ENCODE assay signal across 8 mouse cellular contexts in genomic region chr7:102506848-102507247, GRCm38 (mm10). TPM values are rescaled to one million over a fixed set of nuclear protein-coding genes. Genes with fewer than 3 reads are reported as not detected.
DNase-seq lines count a peak whose midpoint lies in the region; ATAC-seq lines count a peak whose summit lies in the region.

No protein-coding gene starts in this region.

- peak; percentile 60 for DNase-seq in WW6 (ENCODE audit: low read depth, low spot score)
- DNase-seq in cerebellum, postnatal 25 days = peak; percentile 80 to 87
- DNase-seq in frontal cortex, postnatal 36 days (ENCODE audit: low spot score in 2 of 2) = peak; percentile 67 to 80
- DNase-seq in left cerebral cortex, adult 8-10 months (ENCODE audit: low spot score in 2 of 2) = peak; percentile 33 to 64
- peak; percentile 59 for DNase-seq in right cerebral cortex, postnatal 25 days
- DNase-seq in urinary bladder, postnatal 4 days (ENCODE audit: low spot score in 2 of 2) = peak; percentile 46 to 73

- ATAC-seq in inflammation-experienced regulatory T-cells, adult 6 months = peak; percentile 68
- peak; percentile 90 for ATAC-seq in megakaryocyte-erythroid progenitor cell, adult 5-6 weeks (replicated peaks; ENCODE audit: low FRiP score, low TSS enrichment, poor library complexity, severe bottlenecking)

RNA-seq across cellular contexts. Expression of gene Olfr545, which starts 7.5 kb away (rescaled TPM):
- not detected for polyA plus RNA-seq in inflammation-experienced regulatory T-cells, adult 6 months (2017; shearing (Covaris generic))
- not detected for total RNA-seq in left cerebral cortex, adult 8-10 months (2022)
- not detected in 2 replicates for total RNA-seq in megakaryocyte-erythroid progenitor cell, adult 5-6 weeks (2014; fragmentation: Nextera tagmentation)
- not detected in 2 replicates for total RNA-seq in megakaryocyte-erythroid progenitor cell, adult 5-6 weeks (2017)

RNA-seq across cellular contexts. Expression of gene Olfr544, which starts 18.7 kb away (rescaled TPM):
- not detected for polyA plus RNA-seq in inflammation-experienced regulatory T-cells, adult 6 months (2017; shearing (Covaris generic))
- total RNA-seq in left cerebral cortex, adult 8-10 months (2022) = not detected
- not detected in 2 replicates for total RNA-seq in megakaryocyte-erythroid progenitor cell, adult 5-6 weeks (2014; fragmentation: Nextera tagmentation)
- 0.05 TPM in 1 of 2 replicates, not detected in the other for total RNA-seq in megakaryocyte-erythroid progenitor cell, adult 5-6 weeks (2017)

RNA-seq across cellular contexts. Expression of gene Olfr543, which starts 25.4 kb away (rescaled TPM):
- polyA plus RNA-seq in inflammation-experienced regulatory T-cells, adult 6 months (2017; shearing (Covaris generic)) = under 1 TPM in 1 of 3 experiments, not detected in 2; 0.41 TPM
- total RNA-seq in left cerebral cortex, adult 8-10 months (2022) = not detected
- total RNA-seq in megakaryocyte-erythroid progenitor cell, adult 5-6 weeks (2014; fragmentation: Nextera tagmentation) = not detected in 2 replicates
- 0.09 TPM in 1 of 2 replicates, not detected in the other for total RNA-seq in megakaryocyte-erythroid progenitor cell, adult 5-6 weeks (2017)

RNA-seq across cellular contexts. Expression of gene Olfr547, which starts 27.7 kb away (rescaled TPM):
- polyA plus RNA-seq in inflammation-experienced regulatory T-cells, adult 6 months (2017; shearing (Covaris generic)) = not detected
- not detected for total RNA-seq in left cerebral cortex, adult 8-10 months (2022)
- total RNA-seq in megakaryocyte-erythroid progenitor cell, adult 5-6 weeks (2014; fragmentation: Nextera tagmentation) = not detected in 2 replicates
- total RNA-seq in megakaryocyte-erythroid progenitor cell, adult 5-6 weeks (2017) = not detected in 2 replicates

RNA-seq across cellular contexts. Expression of gene Olfr548-ps1, which starts 33.8 kb away (rescaled TPM):
- not detected for polyA plus RNA-seq in inflammation-experienced regulatory T-cells, adult 6 months (2017; shearing (Covaris generic))
- not detected for total RNA-seq in left cerebral cortex, adult 8-10 months (2022)
- total RNA-seq in megakaryocyte-erythroid progenitor cell, adult 5-6 weeks (2014; fragmentation: Nextera tagmentation) = not detected in 2 replicates
- not detected in 2 replicates for total RNA-seq in megakaryocyte-erythroid progenitor cell, adult 5-6 weeks (2017)

Comparison
In these comparisons a context has a peak if more than half of its experiments do, and no peak if none do; other contexts are left out.
1. Peak in every context shown above with its lines: DNase-seq and ATAC-seq.